Mouse (Mus musculus) heart, embryonic 16.5 days (tissue): ENCODE measurements around the gene Fbxo45. TPM values are rescaled to one million over a fixed set of nuclear protein-coding genes. Genes with fewer than 3 reads are reported as not detected.
A peak's percentile ranks its signal among the peaks of the same experiment; 100 is the strongest.
"Not testable (repeated sequence)": the region's sequence is repeated elsewhere in the genome, so short reads cannot be mapped to it uniquely, and the experiment has no call there.

Experiments used
- ATAC-seq: fragments of 200-750 bp; cut with Nextera tagmentation; replicated peaks from 2 replicates; pipeline ENCODE4 v1.8.0; 2017; ENCODE audit warnings: moderate number of reproducible peaks; ENCODE audit not compliant: insufficient read depth, low FRiP score; ENCODE audit errors: extremely low read depth
- H3K27ac ChIP-seq: fragments of 300-500 bp; sonication (generic); 2 replicates; pipeline ENCODE4 v1.5.1; 2014; ENCODE audit warnings: mild to moderate bottlenecking, low read length, control low read depth, moderate library complexity
- H3K27me3 ChIP-seq: fragments of 300-500 bp; sonication (generic); 2 replicates; pipeline ENCODE4 v1.6.1; 2014; ENCODE audit warnings: low read length, mixed read lengths; ENCODE audit not compliant: control insufficient read depth, insufficient read depth
- H3K36me3 ChIP-seq: fragments of 300-500 bp; sonication (generic); 2 replicates; pipeline ENCODE4 v1.6.1; 2014; ENCODE audit not compliant: control insufficient read depth, insufficient read depth
- H3K4me1 ChIP-seq: fragments of 300-500 bp; sonication (generic); 2 replicates; pipeline ENCODE4 v1.6.1; 2014; ENCODE audit warnings: low read length, mixed read lengths; ENCODE audit not compliant: control insufficient read depth, insufficient read depth
- H3K4me2 ChIP-seq: fragments of 300-500 bp; sonication (generic); 2 replicates; pipeline ENCODE4 v1.6.1; 2014; ENCODE audit warnings: low read depth, mild to moderate bottlenecking, control low read depth, low read length
- H3K4me3 ChIP-seq: fragments of 300-500 bp; sonication (generic); 2 replicates; pipeline ENCODE4 v1.5.1; 2014; ENCODE audit warnings: mild to moderate bottlenecking, control low read depth, low read length
- H3K9ac ChIP-seq: fragments of 300-500 bp; sonication (generic); 2 replicates; pipeline ENCODE4 v1.6.1; 2014; ENCODE audit warnings: low read length, control low read depth
- H3K9me3 ChIP-seq: fragments of 300-500 bp; sonication (generic); replicated peaks from 2 replicates; pipeline ENCODE4 v1.6.1; 2016; ENCODE audit warnings: low read length; ENCODE audit not compliant: control insufficient read depth
- WGBS: fragments of 180-500 bp; shearing (Covaris S2); extraction: QIAGEN DNeasy Blood & Tissue Kit; methylation state at CpG from one replicate; pipeline ENCODE4 v1.1.7; 2014; 5-methylcytosine and 5-hydroxymethylcytosine counted together
- polyA plus RNA-seq: library from polyadenylated mRNA; unstranded; fragments of >200 nt; fragmentation: Nextera tagmentation; extraction: Ambion mirVana; gene quantifications from 2 replicates; pipeline ENCODE4 v1.2.1, GENCODE M21; 2015

Gene Fbxo45
- polyA plus RNA-seq, 1 experiment from 2014 or later = 3.7 TPM

- H3K9ac ChIP-seq = no peak within 1 kb of the TSS
- no peaks in the 10 kb centered on the region for H3K27me3 ChIP-seq
- no peaks in the 10 kb centered on the region for H3K36me3 ChIP-seq
- ATAC-seq = no peak
- H3K27ac ChIP-seq = no peak within 1 kb of the TSS
- no peak within 1 kb of the TSS for H3K4me3 ChIP-seq
- WGBS = 73% methylated on average over 11 of the region's 11 CpGs
- H3K4me2 ChIP-seq = no peak within 1 kb of the TSS
- no peaks in the 10 kb centered on the region for H3K4me1 ChIP-seq
- H3K9me3 ChIP-seq = no peaks in the 10 kb centered on the region
Observed at GRCm38 (mm10) chr16:32271291-32271690, 24.3 kb upstream of the Fbxo45 start, which contains the start of gene Smco1. Gene Smco1, plus strand, starts transcription at chr16:32271468.

GRCm38 (mm10) chr16:32264225-32264624 lies 17.3 kb upstream of the Fbxo45 start:
- not testable (repeated sequence) for ATAC-seq
- WGBS = 91% methylated on average over 2 of the region's 2 CpGs

GRCm38 (mm10) chr16:32246351-32246791 lies 587 bp downstream of the Fbxo45 start:
- Histone ChIP-seq H3K27ac (peak overlapping the region; percentile 95), H3K36me3 (no peaks in the 10 kb centered on the region), H3K9ac (peak overlapping the region; percentile 96), H3K9me3 (no peaks in the 10 kb centered on the region), H3K4me2 (peak overlapping the region; percentile 89), H3K4me1 (peaks cover 21% of the 10 kb centered on the region), H3K27me3 (no peaks in the 10 kb centered on the region), H3K4me3 (peak overlapping the region; percentile 97)
- WGBS = under 1% methylated on average over 40 of the region's 41 CpGs
- peak; percentile 50 for ATAC-seq

More at GRCm38 (mm10) chr16:32264225-32264624, 17.3 kb upstream of the Fbxo45 start:
- H3K27ac ChIP-seq, H3K36me3 ChIP-seq, H3K4me1 ChIP-seq, H3K9me3 ChIP-seq, H3K4me2 ChIP-seq, H3K4me3 ChIP-seq, H3K27me3 ChIP-seq, H3K9ac ChIP-seq: not testable (repeated sequence)

DNA sequence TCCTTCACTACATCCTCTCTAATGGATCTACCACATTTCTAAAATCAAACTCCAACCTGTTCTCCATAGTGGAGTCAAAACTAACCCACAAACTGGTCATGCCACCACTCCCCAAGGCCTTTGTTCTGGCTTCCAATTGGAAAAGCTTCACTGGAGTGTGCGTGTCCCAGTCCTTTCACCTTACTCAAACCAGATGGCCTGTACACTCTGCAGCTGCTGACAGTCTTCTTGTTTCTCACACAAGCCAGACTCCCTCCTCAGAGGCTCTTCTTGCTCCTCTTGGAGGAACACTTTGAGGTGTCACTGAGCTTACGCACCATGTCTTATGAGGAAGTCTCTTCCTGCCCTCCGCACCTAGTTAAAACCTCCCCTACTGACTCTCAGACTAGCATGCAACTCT lies 3.1 kb downstream of the Fbxo45 start:
- Histone ChIP-seq H3K4me1 (peaks cover 26% of the 10 kb centered on the region), H3K27ac (no peak overlapping the region), H3K4me2 (no peak overlapping the region), H3K4me3 (no peak overlapping the region), H3K9me3 (no peaks in the 10 kb centered on the region), H3K36me3 (no peaks in the 10 kb centered on the region), H3K27me3 (no peaks in the 10 kb centered on the region), H3K9ac (no peak overlapping the region)
- no peak for ATAC-seq
- 76% methylated on average over 3 of the region's 3 CpGs for WGBS

DNA sequence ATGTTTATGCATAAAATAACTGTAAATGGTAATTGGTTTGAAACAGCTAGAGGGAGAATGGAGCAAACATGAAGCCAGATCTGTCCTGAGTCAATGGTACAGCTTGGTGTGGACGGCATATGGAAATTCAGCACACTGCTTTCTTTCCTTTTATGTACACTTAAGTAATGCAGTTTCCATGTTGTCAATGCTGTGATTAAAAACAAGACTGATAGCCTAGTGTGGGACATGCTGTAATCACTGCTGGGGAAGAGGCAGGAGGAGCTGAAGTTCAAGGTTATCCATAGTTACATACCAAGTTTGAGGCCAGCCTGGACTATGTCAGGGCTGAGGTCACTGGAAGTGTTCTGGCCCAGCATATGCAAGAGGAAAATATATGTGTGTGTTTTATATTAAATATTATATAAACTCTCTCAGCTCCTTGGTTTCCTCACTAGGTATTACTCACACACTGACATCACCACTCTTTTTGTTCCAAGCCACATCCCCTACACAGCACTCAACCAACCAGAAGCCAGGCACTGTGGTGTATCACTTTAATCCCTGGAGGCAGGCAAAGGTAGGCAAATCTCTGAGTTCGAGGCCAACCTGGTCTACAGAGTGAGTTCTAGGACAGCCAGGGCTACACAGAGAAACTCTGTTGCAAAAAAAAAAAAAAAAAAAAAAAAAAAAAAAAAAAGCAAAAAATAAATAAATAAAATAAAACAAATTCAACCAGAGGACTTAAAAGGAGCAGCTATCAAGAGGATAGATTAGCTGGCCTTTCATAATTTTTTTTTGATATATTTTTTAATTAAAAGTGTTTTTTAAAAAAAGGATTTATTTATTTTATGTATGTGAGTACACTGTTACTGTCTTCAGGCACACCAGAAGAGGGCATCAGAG lies 7.3 kb downstream of the Fbxo45 start:
- H3K4me2 ChIP-seq = no peak overlapping the region
- WGBS = 66% methylated on average over 2 of the region's 2 CpGs
- H3K27me3 ChIP-seq = no peaks in the 10 kb centered on the region
- ATAC-seq = no peak
- H3K4me1 ChIP-seq = peaks cover 20% of the 10 kb centered on the region
- H3K4me3 ChIP-seq = no peak overlapping the region
- peak overlapping the region; percentile 43; the same call in 1 of the 2 replicates for H3K27ac ChIP-seq
- H3K36me3 ChIP-seq = 0 out of 2 replicates have a peak, but pooled peaks cover 5% of the 10 kb centered on the region
- no peak overlapping the region for H3K9ac ChIP-seq
- H3K9me3 ChIP-seq = no peaks in the 10 kb centered on the region

GRCm38 (mm10) chr16:32237930-32238680 lies 8.9 kb downstream of the Fbxo45 start:
- H3K4me1 ChIP-seq = peaks cover 22% of the 10 kb centered on the region
- H3K4me3 ChIP-seq = no peak overlapping the region
- peak overlapping the region; percentile 11 for H3K4me2 ChIP-seq
- H3K9ac ChIP-seq = no peak overlapping the region
- H3K27me3 ChIP-seq = no peaks in the 10 kb centered on the region
- ATAC-seq = peak; percentile 85
- no peaks in the 10 kb centered on the region for H3K9me3 ChIP-seq
- 53% methylated on average over 19 of the region's 19 CpGs for WGBS
- peak overlapping the region; percentile 85 for H3K27ac ChIP-seq
- H3K36me3 ChIP-seq = 0 out of 2 replicates have a peak, but pooled peaks cover 5% of the 10 kb centered on the region

GRCm38 (mm10) chr16:32232050-32232449 lies 14.9 kb downstream of the Fbxo45 start:
- H3K4me3 ChIP-seq, H3K27me3 ChIP-seq, H3K4me1 ChIP-seq, H3K9ac ChIP-seq, H3K9me3 ChIP-seq, H3K4me2 ChIP-seq, H3K27ac ChIP-seq, H3K36me3 ChIP-seq, ATAC-seq: not testable (repeated sequence)
- 52% methylated on average over 3 of the region's 3 CpGs for WGBS

- no peak for ATAC-seq
- Histone ChIP-seq H3K4me3 (no peak overlapping the region), H3K4me2 (no peak overlapping the region), H3K27me3 (no peaks in the 10 kb centered on the region), H3K27ac (no peak overlapping the region), H3K36me3 (no peaks in the 10 kb centered on the region), H3K4me1 (no peaks in the 10 kb centered on the region), H3K9ac (no peak overlapping the region), H3K9me3 (no peaks in the 10 kb centered on the region)
Observed at GRCm38 (mm10) chr16:32222399-32222798, 24.6 kb downstream of the Fbxo45 start.

- no peak for ATAC-seq
- WGBS = 71% methylated on average over 4 of the region's 4 CpGs
- H3K4me2 ChIP-seq = no peak overlapping the region
Observed at GRCm38 (mm10) chr16:32221803-32222202, 25.2 kb downstream of the Fbxo45 start.

More at GRCm38 (mm10) chr16:32221803-32222202, 25.2 kb downstream of the Fbxo45 start:
- Histone ChIP-seq H3K27me3 (no peaks in the 10 kb centered on the region), H3K27ac (no peak overlapping the region), H3K4me3 (no peak overlapping the region), H3K9ac (no peak overlapping the region), H3K9me3 (no peaks in the 10 kb centered on the region), H3K4me1 (no peaks in the 10 kb centered on the region), H3K36me3 (no peaks in the 10 kb centered on the region)
